ENCODE assay signal across 27 mouse cellular contexts in genomic region chr7:19945821-19946515, GRCm38 (mm10). TPM values are rescaled to one million over a fixed set of nuclear protein-coding genes. Genes with fewer than 3 reads are reported as not detected.
DNase-seq lines count a peak whose midpoint lies in the region; ATAC-seq and TF ChIP-seq lines count a peak whose summit lies in the region.
"Had no signal": no experiment of that assay in that cellular context is flagged by ENCODE, and none has a peak within 500 bp of the region (broad histone marks: within the 10 kb centered on the region; RNA-seq: fewer than 3 reads in every experiment).

No protein-coding gene starts in this region.

- H3K36me3 ChIP-seq in limb, embryonic 14.5 days (ENCODE audit: control insufficient read depth, insufficient read depth, low read length): no peaks in the 10 kb centered on the region
- H3K36me3 ChIP-seq in limb, embryonic 10.5 days: no peaks in the 10 kb centered on the region
- no peaks in the 10 kb centered on the region for H3K36me3 ChIP-seq in hindbrain, embryonic 11.5 days (ENCODE audit: control insufficient read depth, insufficient read depth, low read length)
- H3K36me3 ChIP-seq: heart, embryonic 13.5 days; liver, embryonic 13.5 days; midbrain, embryonic 10.5 days had no signal

- TF ChIP-seq POLR2A in limb, embryonic 14.5 days (IDR thresholded peaks at IDR 0.05; ENCODE audit: borderline replicate concordance, extremely low read depth, insufficient read depth, insufficient read length): no peak

- no peak overlapping the region for H3K4me2 ChIP-seq in limb, embryonic 14.5 days (replicated peaks; ENCODE audit: low read depth, low read length, severe bottlenecking)
- no peak overlapping the region for H3K4me2 ChIP-seq in hindbrain, embryonic 11.5 days (replicated peaks; ENCODE audit: low read depth, low read length)
- H3K4me2 ChIP-seq: heart, embryonic 13.5 days; liver, embryonic 13.5 days; lung, embryonic 14.5 days had no signal

- no peak overlapping the region for H3K4me3 ChIP-seq in limb, embryonic 14.5 days (replicated peaks; ENCODE audit: low read length)
- no peak overlapping the region for H3K4me3 ChIP-seq in limb, embryonic 10.5 days
- H3K4me3 ChIP-seq in hindbrain, embryonic 11.5 days (ENCODE audit: low read depth, low read length): no peak overlapping the region
- H3K4me3 ChIP-seq: heart, embryonic 13.5 days; left cerebral cortex, adult 2 months; liver, embryonic 13.5 days; midbrain, embryonic 10.5 days had no signal

- H3K27me3 ChIP-seq in limb, embryonic 14.5 days (ENCODE audit: control insufficient read depth, insufficient read depth, low read length): no peaks in the 10 kb centered on the region
- H3K27me3 ChIP-seq in limb, embryonic 10.5 days (ENCODE audit: low read depth, poor library complexity, severe bottlenecking): no peaks in the 10 kb centered on the region
- no peaks in the 10 kb centered on the region for H3K27me3 ChIP-seq in hindbrain, embryonic 11.5 days (ENCODE audit: control insufficient read depth, insufficient read depth, low read length)
- H3K27me3 ChIP-seq: liver, embryonic 13.5 days had no signal

- no peak overlapping the region for H3K9ac ChIP-seq in limb, embryonic 14.5 days (ENCODE audit: low read depth, low read length, severe bottlenecking)
- no peak overlapping the region for H3K9ac ChIP-seq in hindbrain, embryonic 11.5 days (ENCODE audit: low read depth, low read length)
- H3K9ac ChIP-seq: heart, embryonic 13.5 days; liver, embryonic 13.5 days; lung, embryonic 14.5 days had no signal

- no peak for ATAC-seq in limb, embryonic 14.5 days (ENCODE audit: low FRiP score, low read depth)
- no peak for ATAC-seq in hindbrain, embryonic 11.5 days (ENCODE audit: low FRiP score)

- DNase-seq in limb, embryonic 14.5 days (ENCODE audit: low spot score): peak; percentile 17
- DNase-seq in limb, embryonic 10.5 days (ENCODE audit: low spot score): no peak
- DNase-seq in induced T-regulatory cell, adult 2 months (ENCODE audit: low read depth): peak; percentile 92
- peak; percentile 90 for DNase-seq in naive thymus-derived CD4-positive, alpha-beta T cell, adult 2 months (ENCODE audit: low read depth)
- peak; percentile 56 to 74 for DNase-seq in thymus, postnatal 36 days
- DNase-seq in frontal cortex, adult 2 months (ENCODE audit: extremely low spot score in 1 of 2, low spot score in 1 of 2): no peak
- no peak for DNase-seq in hindbrain, embryonic 11.5 days (ENCODE audit: low spot score)
- DNase-seq in cerebellum, adult 9-11 months: no peak
- DNase-seq: adrenal gland, postnatal 10 days; cerebellum, postnatal 14 days; embryo, embryonic 11 days; heart, adult 11 months; liver, embryonic 13.5 days; lung, embryonic 14.5 days; lung, postnatal 36 days; retina, postnatal 1 day; right cerebral cortex, postnatal 4 days had no signal

- WGBS in limb, embryonic 14.5 days: 81% methylated on average over 13 of the region's 13 CpGs
- 83% methylated on average over 13 of the region's 13 CpGs for WGBS in limb, embryonic 10.5 days
- 87% methylated on average over 13 of the region's 13 CpGs for WGBS in hindbrain, embryonic 11.5 days

- no peaks in the 10 kb centered on the region for H3K4me1 ChIP-seq in limb, embryonic 14.5 days (ENCODE audit: control insufficient read depth, insufficient read depth, low read length)
- peaks cover 9% of the 10 kb centered on the region for H3K4me1 ChIP-seq in limb, embryonic 10.5 days
- no peaks in the 10 kb centered on the region for H3K4me1 ChIP-seq in hindbrain, embryonic 11.5 days (replicated peaks; ENCODE audit: control insufficient read depth, insufficient read depth, low read length)
- H3K4me1 ChIP-seq: liver, embryonic 13.5 days had no signal

- H3K27ac ChIP-seq in limb, embryonic 14.5 days (replicated peaks; ENCODE audit: low read depth, low read length): no peak overlapping the region
- no peak overlapping the region for H3K27ac ChIP-seq in limb, embryonic 10.5 days
- H3K27ac ChIP-seq in hindbrain, embryonic 11.5 days (ENCODE audit: low read depth, low read length): no peak overlapping the region
- H3K27ac ChIP-seq: heart, embryonic 13.5 days; kidney, postnatal 0 days; left cerebral cortex, adult 2 months; liver, embryonic 13.5 days; midbrain, embryonic 10.5 days had no signal

- no peaks in the 10 kb centered on the region for H3K9me3 ChIP-seq in limb, embryonic 14.5 days (ENCODE audit: control insufficient read depth, low read length)
- no peaks in the 10 kb centered on the region for H3K9me3 ChIP-seq in limb, embryonic 10.5 days (replicated peaks)
- H3K9me3 ChIP-seq in hindbrain, embryonic 11.5 days (ENCODE audit: control insufficient read depth, low read length): no peaks in the 10 kb centered on the region
- H3K9me3 ChIP-seq: heart, embryonic 13.5 days; liver, embryonic 13.5 days had no signal

RNA-seq across cellular contexts. Expression of gene Igsf23, which starts 4.6 kb away (rescaled TPM):
- polyA plus RNA-seq in limb, embryonic 14.5 days (2012; rRNA removed): 0.09 and 0.17 TPM in 2 replicates
- polyA plus RNA-seq in limb, embryonic 14.5 days (2014; fragmentation: Nextera tagmentation; extraction: Ambion mirVana): 0.23 and 0.30 TPM in 2 replicates
- 0.21 and 0.24 TPM in 2 replicates for polyA plus RNA-seq in limb, embryonic 10.5 days (2016; fragmentation: Nextera tagmentation; extraction: Ambion mirVana)
- 0.08 TPM in 1 of 2 replicates, not detected in the other for polyA plus RNA-seq in frontal cortex, adult 2 months (2012; rRNA removed)
- 0.15 TPM in 1 of 2 replicates, not detected in the other for polyA plus RNA-seq in hindbrain, embryonic 11.5 days (2014; fragmentation: Nextera tagmentation; extraction: Ambion mirVana)
- polyA plus RNA-seq: brain, embryonic 14.5 days; midbrain, postnatal 0 days had no signal

RNA-seq across cellular contexts. Expression of gene Ceacam20, which starts 19.2 kb away (rescaled TPM):
- polyA plus RNA-seq in limb, embryonic 14.5 days (2012; rRNA removed): 0.04 TPM in 1 of 2 replicates, not detected in the other
- not detected in 2 replicates for polyA plus RNA-seq in limb, embryonic 14.5 days (2014; fragmentation: Nextera tagmentation; extraction: Ambion mirVana)
- not detected in 2 replicates for polyA plus RNA-seq in limb, embryonic 10.5 days (2016; fragmentation: Nextera tagmentation; extraction: Ambion mirVana)
- polyA plus RNA-seq in frontal cortex, adult 2 months (2012; rRNA removed): not detected in 2 replicates
- polyA plus RNA-seq in hindbrain, embryonic 11.5 days (2014; fragmentation: Nextera tagmentation; extraction: Ambion mirVana): not detected in 2 replicates
- polyA plus RNA-seq: brain, embryonic 14.5 days; forebrain, embryonic 11.5 days; heart, embryonic 13.5 days; kidney, postnatal 0 days; limb, embryonic 11.5 days; liver, embryonic 13.5 days; lung, embryonic 14.5 days; midbrain, embryonic 10.5 days; midbrain, postnatal 0 days had no signal

RNA-seq across cellular contexts. Expression of gene Pvr, which starts 25.0 kb away (rescaled TPM):
- 17.2 and 18.2 TPM in 2 replicates for polyA plus RNA-seq in limb, embryonic 14.5 days (2012; rRNA removed)
- 7.7 and 9.4 TPM in 2 replicates for polyA plus RNA-seq in limb, embryonic 14.5 days (2014; fragmentation: Nextera tagmentation; extraction: Ambion mirVana)
- polyA plus RNA-seq in limb, embryonic 10.5 days (2016; fragmentation: Nextera tagmentation; extraction: Ambion mirVana): 6.2 TPM in 2 replicates
- 12.0 and 14.5 TPM in 2 replicates for polyA plus RNA-seq in frontal cortex, adult 2 months (2012; rRNA removed)
- polyA plus RNA-seq in hindbrain, embryonic 11.5 days (2014; fragmentation: Nextera tagmentation; extraction: Ambion mirVana): 2.8 and 3.1 TPM in 2 replicates

RNA-seq across cellular contexts. Expression of gene Nlrp9b, which starts 45.3 kb away (rescaled TPM):
- polyA plus RNA-seq in limb, embryonic 14.5 days (2012; rRNA removed): not detected in 2 replicates
- polyA plus RNA-seq in limb, embryonic 14.5 days (2014; fragmentation: Nextera tagmentation; extraction: Ambion mirVana): not detected in 2 replicates
- polyA plus RNA-seq in limb, embryonic 10.5 days (2016; fragmentation: Nextera tagmentation; extraction: Ambion mirVana): not detected in 2 replicates
- not detected in 2 replicates for polyA plus RNA-seq in frontal cortex, adult 2 months (2012; rRNA removed)
- polyA plus RNA-seq in hindbrain, embryonic 11.5 days (2014; fragmentation: Nextera tagmentation; extraction: Ambion mirVana): not detected in 2 replicates
- polyA plus RNA-seq: brain, embryonic 14.5 days; forebrain, embryonic 11.5 days; heart, embryonic 13.5 days; intestine, embryonic 14.5 days; kidney, postnatal 0 days; liver, embryonic 13.5 days; lung, embryonic 14.5 days; midbrain, embryonic 10.5 days; midbrain, postnatal 0 days had no signal

RNA-seq across cellular contexts. Expression of gene Ceacam19, which starts 58.2 kb away (rescaled TPM):
- polyA plus RNA-seq in limb, embryonic 14.5 days (2012; rRNA removed): 2.1 and 2.2 TPM in 2 replicates
- 3.4 and 4.9 TPM in 2 replicates for polyA plus RNA-seq in limb, embryonic 14.5 days (2014; fragmentation: Nextera tagmentation; extraction: Ambion mirVana)
- not detected in 2 replicates for polyA plus RNA-seq in limb, embryonic 10.5 days (2016; fragmentation: Nextera tagmentation; extraction: Ambion mirVana)
- polyA plus RNA-seq in frontal cortex, adult 2 months (2012; rRNA removed): not detected in 2 replicates
- polyA plus RNA-seq in hindbrain, embryonic 11.5 days (2014; fragmentation: Nextera tagmentation; extraction: Ambion mirVana): not detected in 2 replicates
- polyA plus RNA-seq: forebrain, embryonic 11.5 days; heart, embryonic 13.5 days; intestine, embryonic 14.5 days; limb, embryonic 11.5 days; liver, embryonic 13.5 days; lung, embryonic 14.5 days; midbrain, embryonic 10.5 days; midbrain, postnatal 0 days; testis, adult 2 months had no signal

Comparison
In these comparisons a context has a peak if more than half of its experiments do, and no peak if none do; other contexts are left out.
1. DNase-seq: peak in limb, embryonic 14.5 days (single experiment), induced T-regulatory cell, adult 2 months (single experiment), naive thymus-derived CD4-positive, alpha-beta T cell, adult 2 months (single experiment) and thymus, postnatal 36 days (2 of 2); none in limb, embryonic 10.5 days (single experiment), frontal cortex, adult 2 months (0 of 2), hindbrain, embryonic 11.5 days (single experiment) and cerebellum, adult 9-11 months (single experiment).